Mouse (Mus musculus) lung, postnatal 0 days (tissue): Measurements from ENCODE around the gene Lonp2.

Source experiments
- CTCF ChIP-seq: IDR thresholded peaks from 2 replicates; pipeline ENCODE4 v1.5.1; 2016; ENCODE audit warnings: antibody characterized with exemption, mild to moderate bottlenecking
- EP300 ChIP-seq: IDR thresholded peaks from 2 replicates; pipeline ENCODE4 v1.6.1; 2016; ENCODE audit warnings: antibody characterized with exemption, mild to moderate bottlenecking, control low read depth

DNA sequence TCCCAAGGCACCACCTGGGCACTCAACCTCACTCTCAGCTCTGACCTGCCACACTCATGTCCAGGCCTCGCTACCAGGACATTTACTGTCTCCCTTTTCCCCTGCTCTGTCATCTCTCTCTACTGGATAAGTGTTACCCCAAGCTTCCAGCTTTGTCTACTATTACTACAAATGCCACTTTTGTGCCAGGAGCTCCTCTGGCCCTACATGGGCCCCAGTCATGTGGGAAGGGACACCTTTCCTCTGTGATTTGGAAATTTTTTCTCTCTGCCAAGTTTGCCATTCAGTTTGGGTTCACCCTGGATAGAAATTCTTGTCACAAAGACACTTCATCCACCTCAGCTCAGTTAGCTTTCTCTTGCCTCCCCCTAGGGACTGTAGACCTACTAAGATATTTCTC, 107.0 kb downstream of the Lonp2 start:
- TF ChIP-seq CTCF (no peak), EP300 (no peak)
